Mouse (Mus musculus): ENCODE results near the gene Cd82.
A peak's percentile ranks its signal among the peaks of the same experiment; 100 is the strongest.

Cd82 gene

GRCm38 (mm10) chr2:93461869-93462714 is 848 bp downstream of the Cd82 start:
- DNase-seq, result peak; percentile 49

GRCm38 (mm10) chr2:93460786-93461469 is 2.0 kb downstream of the Cd82 start:
- no peak for DNase-seq

GRCm38 (mm10) chr2:93459208-93459920 is 3.6 kb downstream of the Cd82 start:
- DNase-seq, result no peak

GRCm38 (mm10) chr2:93458332-93459207 is 4.4 kb downstream of the Cd82 start:
- DNase-seq, result no peak

GRCm38 (mm10) chr2:93457426-93458130 is 5.4 kb downstream of the Cd82 start:
- no peak for DNase-seq

- DNase-seq, result no peak
These were observed 6.8 kb downstream of the Cd82 start for GRCm38 (mm10) chr2:93456140-93456539.

- no peak for DNase-seq
These were observed 7.9 kb downstream of the Cd82 start for GRCm38 (mm10) chr2:93454817-93455591.

GRCm38 (mm10) chr2:93454334-93454733 is 8.6 kb downstream of the Cd82 start:
- DNase-seq, result no peak

GRCm38 (mm10) chr2:93453046-93453445 is 9.9 kb downstream of the Cd82 start:
- DNase-seq, result no peak

- no peak for DNase-seq
These were observed 10.4 kb downstream of the Cd82 start for GRCm38 (mm10) chr2:93452506-93452905.

- DNase-seq, result no peak
These were observed 10.9 kb downstream of the Cd82 start for GRCm38 (mm10) chr2:93452057-93452456.

GRCm38 (mm10) chr2:93451219-93451938 is 11.6 kb downstream of the Cd82 start:
- no peak for DNase-seq

GRCm38 (mm10) chr2:93450695-93451094 is 12.2 kb downstream of the Cd82 start:
- DNase-seq, result no peak

GRCm38 (mm10) chr2:93449657-93450056 is 13.3 kb downstream of the Cd82 start:
- DNase-seq, result no peak

- no peak for DNase-seq
These were observed 14.2 kb downstream of the Cd82 start for GRCm38 (mm10) chr2:93448774-93449173.

GRCm38 (mm10) chr2:93447500-93448249 is 15.3 kb downstream of the Cd82 start:
- DNase-seq, result no peak

GRCm38 (mm10) chr2:93446606-93447353 is 16.2 kb downstream of the Cd82 start:
- no peak for DNase-seq

- DNase-seq, result no peak
These were observed 17.7 kb downstream of the Cd82 start for GRCm38 (mm10) chr2:93445237-93445651.

- no peak for DNase-seq
These were observed 18.7 kb downstream of the Cd82 start for GRCm38 (mm10) chr2:93444280-93444679.

Measured in cerebellum, adult 11 months (tissue).